Mouse (Mus musculus) cerebellum, adult 11-12 months (tissue): ENCODE measurements at regions not wholly inside any gene's neighbourhood (a gene's known extent, or its start where the extent isn't known, plus 50 kb on each side); places are given as distances from the start of the nearest gene placed in this dataset.

Experiments
- DNase-seq: peaks from one replicate; pipeline ENCODE4 v3.0.0; 2022

- DNase-seq = no peak
Observed at GRCm38 (mm10) chr2:128408718-128409117, 182.3 kb upstream of the Spdye4c start.

DNA sequence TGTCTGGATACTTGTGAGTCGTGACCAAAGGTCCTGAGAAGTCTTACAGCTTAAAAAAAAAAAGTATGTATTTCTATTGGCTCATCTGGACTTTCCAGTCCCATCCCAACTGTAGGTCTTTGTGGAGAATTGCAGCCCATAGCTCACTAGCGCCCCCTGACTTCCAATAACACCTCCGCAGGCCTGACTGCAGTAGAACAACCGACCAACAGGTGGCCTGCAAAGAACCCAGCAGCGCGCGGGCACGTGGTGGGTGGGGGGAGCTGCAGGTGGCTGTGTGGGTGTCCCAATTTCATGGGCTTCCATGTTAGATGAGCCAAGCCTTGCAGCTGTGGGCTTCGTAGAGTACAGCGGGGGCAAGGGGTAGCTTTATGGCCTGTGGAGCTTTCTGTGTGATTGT, 178.7 kb upstream of the Spdye4c start:
- DNase-seq = no peak

DNA sequence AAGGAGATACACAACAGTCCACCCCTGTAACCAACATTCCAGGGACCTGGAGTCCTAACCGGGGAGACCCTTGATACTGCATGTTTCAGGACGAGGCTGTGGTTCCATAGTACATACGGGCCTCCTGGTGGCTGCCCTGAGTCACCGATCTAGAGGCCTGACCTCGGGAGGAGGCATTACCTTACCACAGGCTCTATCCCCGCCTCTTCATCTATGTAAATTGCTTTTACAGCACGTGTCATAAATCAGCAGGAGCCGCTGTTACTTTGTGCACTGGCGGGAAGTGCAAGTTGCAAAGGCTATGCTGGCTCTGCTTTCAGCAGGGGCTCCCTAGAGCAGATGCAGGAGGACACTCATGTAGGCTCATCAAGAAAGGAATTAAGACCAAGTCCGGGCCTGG, 178.0 kb upstream of the Spdye4c start:
- DNase-seq = no peak

DNA sequence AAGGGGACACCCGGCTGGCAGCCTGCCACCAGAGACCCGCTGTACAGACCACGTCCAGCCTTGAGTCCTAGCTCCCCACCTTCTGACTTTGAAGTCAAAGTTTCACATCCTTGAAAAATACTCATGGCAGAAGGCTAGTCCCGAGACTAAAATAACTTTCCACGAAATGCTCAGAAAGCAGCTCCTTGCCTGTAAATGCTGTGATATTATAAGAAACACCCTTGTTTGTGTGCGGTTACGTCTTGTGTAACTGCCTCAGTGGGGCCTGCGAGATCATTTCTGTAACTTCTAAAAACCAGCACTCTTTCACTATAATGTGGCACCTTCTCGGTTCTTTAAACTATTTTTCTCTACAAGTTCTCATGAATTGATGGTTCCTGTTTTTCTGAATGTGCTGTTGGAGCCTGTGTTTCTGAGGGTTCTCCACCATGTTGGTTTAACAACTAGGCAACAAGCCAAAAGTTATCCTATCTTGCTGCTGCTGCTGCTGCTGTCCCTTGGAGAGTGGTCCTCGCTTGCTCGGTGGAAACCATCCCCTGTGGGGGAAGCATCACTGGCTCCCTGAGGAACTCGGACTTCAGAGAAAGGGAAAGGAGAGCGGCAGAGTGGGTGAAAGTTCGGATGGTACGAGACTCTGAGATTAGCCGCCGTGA, 176.3 kb upstream of the Spdye4c start:
- DNase-seq = no peak

GRCm38 (mm10) chr2:128416416-128416815, 174.6 kb upstream of the Spdye4c start:
- DNase-seq = no peak

- no peak for DNase-seq
Observed at GRCm38 (mm10) chr2:128418960-128419359, 172.0 kb upstream of the Spdye4c start.

- DNase-seq = no peak
Observed at GRCm38 (mm10) chr2:128420406-128420805, 170.6 kb upstream of the Spdye4c start.

DNA sequence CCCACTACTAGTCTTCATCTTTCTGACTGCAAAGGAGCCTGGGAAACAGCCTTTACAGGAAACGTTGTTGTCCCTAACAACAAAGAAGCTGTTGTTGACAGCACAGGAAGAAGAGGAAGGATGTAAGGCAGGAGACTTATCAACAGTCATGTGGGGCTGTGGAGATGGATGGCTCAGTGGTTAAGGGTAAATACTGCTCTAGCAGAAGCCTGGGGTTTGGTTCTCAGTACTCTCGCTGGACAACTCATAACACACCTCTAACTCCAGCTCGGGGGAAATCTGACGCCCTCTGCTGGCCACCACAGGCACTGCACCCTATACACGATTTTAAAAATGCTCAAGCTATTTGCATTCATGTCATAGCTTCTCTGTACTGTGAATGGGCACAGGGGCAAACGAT, 168.3 kb upstream of the Spdye4c start:
- DNase-seq = no peak

- no peak for DNase-seq
Observed at GRCm38 (mm10) chr2:128424236-128424635, 166.8 kb upstream of the Spdye4c start.

DNA sequence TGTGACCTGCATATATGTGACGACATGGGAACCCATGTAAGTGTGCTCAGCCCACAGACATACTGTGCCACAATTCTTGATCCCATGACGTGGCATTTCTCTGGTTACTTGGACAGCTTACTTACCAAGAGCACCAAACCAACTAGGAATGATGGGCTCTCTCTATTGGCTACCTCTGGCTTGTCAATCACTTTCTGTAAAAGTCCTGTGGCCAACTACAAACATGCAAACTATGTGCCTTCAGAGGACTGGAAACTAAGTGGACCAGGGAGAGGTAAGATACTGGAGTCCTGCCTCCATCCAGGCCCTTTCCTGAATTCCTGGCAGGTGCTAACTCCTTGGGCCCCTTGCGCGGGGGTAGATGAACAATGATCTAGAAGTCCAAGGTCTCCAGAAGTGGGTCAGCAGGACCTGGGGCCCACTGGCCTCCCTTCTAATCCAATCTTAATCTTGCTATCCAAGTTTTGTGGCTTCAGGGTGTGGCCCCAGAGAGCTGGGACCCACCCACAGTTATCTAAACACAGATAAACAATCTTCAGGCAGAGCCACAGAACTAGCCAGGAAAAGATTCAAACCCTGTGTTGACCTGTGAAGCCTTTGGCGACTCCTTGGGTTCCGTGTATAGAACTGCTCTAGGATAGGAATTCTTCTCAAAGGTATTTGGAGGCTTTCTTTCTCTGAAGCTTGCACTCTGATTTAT, 163.7 kb upstream of the Spdye4c start:
- no peak for DNase-seq

DNA sequence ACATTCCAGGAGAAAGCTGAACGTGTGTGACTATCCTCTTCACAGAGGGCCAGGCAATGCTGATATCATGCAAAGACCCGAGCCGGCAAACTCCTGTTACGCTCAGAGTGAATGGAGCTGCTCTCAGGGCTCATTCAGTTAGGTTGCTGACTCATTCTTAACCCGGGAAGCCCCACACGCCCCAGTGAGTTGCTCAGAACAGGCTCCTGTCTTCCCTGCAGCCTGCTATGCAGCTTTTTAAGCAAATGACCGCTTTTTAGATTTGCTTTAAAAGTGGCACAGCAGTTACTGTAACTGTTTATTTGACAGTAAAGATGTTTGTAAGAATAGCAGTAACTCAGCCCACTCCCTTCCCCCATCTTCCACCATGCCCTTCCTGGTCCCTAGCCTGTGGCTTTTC, 162.9 kb upstream of the Spdye4c start:
- DNase-seq = no peak

GRCm38 (mm10) chr2:128428651-128429633, 162.1 kb upstream of the Spdye4c start:
- DNase-seq = no peak

GRCm38 (mm10) chr2:128429786-128430185, 161.2 kb upstream of the Spdye4c start:
- DNase-seq = no peak

DNA sequence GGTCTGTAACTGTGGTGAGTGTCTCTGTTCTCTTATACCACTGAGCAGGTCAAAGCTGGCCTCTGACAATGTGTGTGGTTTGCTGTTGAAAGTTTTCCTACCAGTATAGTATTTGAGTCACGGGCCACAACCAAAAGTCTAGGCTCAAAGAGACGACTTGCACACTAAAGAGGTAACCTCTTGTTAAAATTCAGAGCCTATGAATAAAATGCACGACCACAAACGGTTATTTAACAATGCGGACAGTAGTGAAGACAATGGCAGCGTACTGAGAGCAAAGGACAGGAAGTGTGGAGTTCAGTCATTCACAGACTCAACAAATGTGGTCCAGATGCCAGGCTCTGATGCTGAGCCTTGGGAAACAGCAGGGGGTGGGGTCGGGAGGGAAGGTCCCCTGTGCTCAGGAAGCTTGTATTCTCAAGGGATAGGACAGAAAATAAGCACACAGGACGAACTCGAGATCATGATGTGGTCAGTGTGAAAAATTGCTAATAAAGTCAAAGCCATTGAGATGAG, 160.2 kb upstream of the Spdye4c start:
- no peak for DNase-seq

DNA sequence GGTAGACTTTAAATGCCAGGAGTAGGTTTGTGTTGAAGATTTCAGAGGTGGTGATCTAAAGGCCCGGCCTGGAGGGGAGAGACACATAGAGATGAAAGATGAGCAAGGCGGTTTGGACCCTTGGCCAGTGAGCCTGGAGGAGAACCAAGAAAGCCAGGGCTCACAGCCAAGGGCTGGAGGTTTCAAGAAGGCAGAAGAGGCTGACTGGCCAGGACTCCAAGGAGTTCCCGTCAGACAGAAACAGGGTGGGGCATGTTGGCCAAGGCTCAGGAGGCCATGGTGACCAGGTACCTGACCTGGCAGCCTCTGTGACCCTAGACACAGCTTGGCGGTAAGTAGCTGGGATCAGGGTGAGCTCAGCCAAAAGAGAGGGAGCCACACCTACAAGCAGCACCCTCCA, 159.3 kb upstream of the Spdye4c start:
- no peak for DNase-seq

DNA sequence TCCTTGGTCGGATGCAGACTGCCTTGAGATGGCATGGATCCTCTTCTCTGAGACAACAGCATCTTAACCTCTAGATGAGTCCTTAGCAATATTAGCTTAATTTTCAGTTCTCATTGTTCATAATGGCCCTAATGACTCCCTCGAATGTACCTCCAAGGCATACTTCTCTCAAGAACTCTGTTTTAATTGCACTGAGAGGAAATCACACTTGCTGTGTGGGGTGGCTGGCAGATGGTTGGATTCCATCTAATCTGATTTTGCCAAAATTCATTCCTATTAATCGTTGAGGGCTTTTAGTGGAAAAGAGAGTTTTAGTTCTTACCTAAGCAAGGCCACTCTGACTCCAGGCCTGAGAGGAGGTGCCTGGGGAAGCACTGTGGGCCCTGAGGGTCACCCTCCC, 158.3 kb upstream of the Spdye4c start:
- DNase-seq = no peak

DNA sequence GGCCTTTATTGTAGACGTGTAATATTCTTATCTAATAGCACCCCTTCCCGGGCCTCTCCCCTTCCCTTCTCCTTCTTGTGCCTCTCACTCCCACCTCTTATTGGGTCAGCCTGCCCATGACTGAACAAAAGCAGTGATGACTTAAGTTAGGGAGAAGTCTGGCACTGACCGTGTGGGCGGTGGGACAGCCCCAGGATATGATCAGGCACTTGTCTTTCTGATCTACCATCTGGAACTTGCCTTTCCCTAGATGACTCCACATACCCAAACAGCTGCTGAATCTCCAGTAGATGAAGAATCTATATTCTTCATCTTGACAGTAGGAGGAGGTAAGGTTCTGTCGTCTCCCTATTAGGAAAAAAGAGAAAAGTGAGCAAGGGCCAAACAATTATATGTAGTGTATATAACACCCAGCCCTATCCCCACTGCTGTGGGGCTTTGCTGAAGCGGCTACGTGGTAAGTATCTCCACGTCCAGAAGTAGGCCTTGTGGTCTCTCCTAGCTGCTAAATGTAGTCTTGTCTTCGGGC, 157.4 kb upstream of the Spdye4c start:
- no peak for DNase-seq

- no peak for DNase-seq
Observed at GRCm38 (mm10) chr2:128434200-128434977, 156.6 kb upstream of the Spdye4c start.

- DNase-seq = no peak
Observed at GRCm38 (mm10) chr2:128436378-128436777, 154.6 kb upstream of the Spdye4c start.

DNA sequence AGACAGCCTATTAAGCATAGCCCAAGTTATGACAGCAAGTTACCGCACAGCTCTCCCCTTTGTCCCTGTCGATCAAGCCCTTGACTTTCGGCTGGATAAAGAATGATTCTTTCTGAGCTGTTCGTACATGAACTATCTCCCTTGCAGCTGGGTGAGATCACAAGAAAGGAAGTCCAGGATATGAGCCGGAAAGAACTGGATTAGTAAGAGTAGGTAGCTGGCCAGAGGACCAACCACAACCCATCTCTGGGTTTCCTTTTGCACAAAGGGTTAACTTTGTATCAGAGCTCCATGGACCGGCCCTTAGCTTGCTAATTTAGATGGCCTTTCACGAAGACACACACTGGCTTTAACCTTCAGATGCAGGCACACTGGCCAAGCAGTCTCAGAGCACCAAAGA, 153.3 kb upstream of the Spdye4c start:
- no peak for DNase-seq

GRCm38 (mm10) chr2:128438161-128438822, 152.7 kb upstream of the Spdye4c start:
- no peak for DNase-seq

GRCm38 (mm10) chr2:128438897-128439296, 152.1 kb upstream of the Spdye4c start:
- DNase-seq = no peak
